Mouse (Mus musculus) forelimb bud, embryonic 11.5 days (tissue): ENCODE measurements at regions not wholly inside any gene's neighbourhood (a gene's known extent, or its start where the extent isn't known, plus 50 kb on each side); places are given as distances from the start of the nearest gene placed in this dataset.

Source experiments
- DNase-seq: peaks from one replicate; pipeline ENCODE4 v3.0.0-alpha.2; 2012; ENCODE audit warnings: low read depth, low spot score

DNA sequence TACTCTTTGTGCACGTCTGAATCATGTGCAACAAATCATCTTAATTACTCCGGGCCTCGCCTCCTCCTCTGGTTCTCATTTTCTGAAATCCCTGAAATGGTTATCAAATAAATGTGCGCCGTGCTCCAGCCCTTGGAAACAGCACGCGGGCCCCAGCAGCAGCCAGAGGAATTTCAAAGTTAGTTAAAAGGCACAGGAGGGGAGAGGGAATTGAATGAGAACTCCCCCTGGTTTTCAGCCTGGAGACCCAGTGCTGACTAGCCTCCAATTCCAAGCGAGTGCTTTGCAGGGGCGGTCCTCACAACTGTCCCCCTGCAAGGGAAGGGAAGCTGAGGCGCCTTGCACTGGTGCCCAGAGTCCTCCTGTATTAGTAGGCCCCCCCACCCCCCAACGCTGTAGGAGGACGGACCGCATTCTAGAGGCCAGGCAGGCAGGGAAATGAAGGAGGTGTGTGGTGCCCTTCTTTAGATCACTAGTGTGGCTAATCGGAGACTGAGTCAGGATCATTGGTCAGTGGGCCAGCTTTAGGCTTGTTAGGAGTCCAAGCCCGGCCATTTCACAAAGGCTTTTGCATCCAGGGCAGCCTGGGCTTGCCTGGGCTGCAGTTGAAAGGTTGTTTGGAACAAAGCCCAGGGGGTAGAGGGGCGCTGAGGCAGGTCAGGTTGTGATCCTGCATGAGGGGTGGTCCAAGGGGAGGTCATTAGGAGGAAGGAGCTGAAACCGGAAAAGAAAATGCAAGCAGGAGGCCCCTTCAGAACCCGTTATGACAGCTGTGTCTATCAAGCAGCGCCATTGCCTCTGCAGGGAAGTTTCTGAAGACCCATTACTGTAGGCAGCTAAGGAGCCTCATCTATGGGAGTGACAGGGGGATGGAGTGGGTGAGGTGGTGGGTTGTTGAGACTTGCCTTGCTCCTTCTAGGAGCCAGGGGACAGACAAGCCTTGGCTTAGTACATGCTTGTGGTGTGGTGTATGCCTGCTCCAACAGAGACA is 80.3 kb upstream of the Igfbp7 start:
- DNase-seq = peak; percentile 68

DNA sequence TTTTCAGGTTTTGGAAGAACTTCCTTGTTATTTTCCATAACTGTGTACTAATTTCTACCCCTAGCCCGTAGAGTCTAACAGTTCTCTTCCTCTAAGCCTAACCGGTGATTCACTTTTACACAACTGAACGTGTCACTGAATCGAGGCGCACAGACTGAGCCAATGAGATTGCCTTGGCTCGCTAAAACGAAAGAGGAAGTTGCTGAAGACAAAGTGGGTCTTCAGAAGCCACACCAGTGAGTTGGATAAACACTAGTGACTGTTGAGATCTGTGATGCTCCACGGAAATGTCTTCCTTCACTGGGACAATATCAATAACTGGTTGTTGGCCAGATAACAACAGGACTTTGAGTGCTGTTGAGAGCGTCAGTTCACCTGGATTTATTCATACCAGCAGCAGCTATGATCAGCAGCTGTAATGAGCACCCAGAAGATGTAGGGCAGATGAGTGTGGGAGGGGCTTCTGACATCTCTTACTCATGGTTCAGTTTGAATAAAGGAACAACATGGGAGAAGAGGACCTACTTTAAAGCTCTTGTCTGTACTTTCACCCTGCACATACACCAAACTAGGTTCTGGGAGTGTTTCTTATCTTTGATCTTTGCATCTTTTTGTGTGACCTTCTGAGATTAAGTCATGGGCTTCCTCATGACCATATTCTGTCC is 75.3 kb upstream of the Igfbp7 start:
- no peak for DNase-seq

DNA sequence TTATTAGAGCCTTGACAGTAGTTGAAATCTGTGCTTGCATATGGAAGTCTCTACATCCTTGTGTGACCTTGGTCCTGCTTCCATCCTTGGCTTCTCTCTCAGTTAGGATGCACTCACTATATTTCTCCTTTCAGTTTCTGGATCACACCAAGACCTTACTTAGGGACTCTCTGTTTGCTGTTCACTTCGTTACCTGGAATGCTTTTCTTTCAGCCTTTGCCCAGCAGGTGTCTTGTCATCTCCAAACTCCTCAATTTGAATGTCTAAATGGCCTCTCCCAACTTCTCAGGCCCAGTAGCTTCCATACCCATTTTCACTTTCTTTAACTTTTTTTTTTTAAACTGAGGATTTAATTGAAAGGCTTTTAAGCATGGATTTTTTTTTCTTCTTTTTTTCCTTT is 74.0 kb upstream of the Igfbp7 start:
- DNase-seq = no peak

DNA sequence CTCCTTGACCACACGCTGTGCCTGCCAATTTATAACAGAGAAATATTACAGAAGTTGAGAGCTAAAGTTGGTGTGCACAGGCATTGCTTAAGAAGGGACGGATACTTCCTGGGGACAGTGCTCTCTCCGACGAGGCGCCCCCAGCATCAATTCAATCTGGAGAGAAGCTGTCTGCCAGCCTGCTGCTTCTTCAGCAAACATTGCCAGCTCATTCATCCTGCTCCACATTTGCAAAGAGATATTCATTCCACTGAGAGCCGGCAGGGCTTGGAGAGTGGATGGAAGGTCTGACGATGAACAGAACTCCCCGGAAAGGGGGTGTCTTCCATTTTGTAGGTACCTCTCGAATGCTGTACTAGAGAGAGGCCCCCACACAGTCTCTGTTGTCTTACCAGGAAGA is 70.0 kb upstream of the Igfbp7 start:
- DNase-seq = no peak

DNA sequence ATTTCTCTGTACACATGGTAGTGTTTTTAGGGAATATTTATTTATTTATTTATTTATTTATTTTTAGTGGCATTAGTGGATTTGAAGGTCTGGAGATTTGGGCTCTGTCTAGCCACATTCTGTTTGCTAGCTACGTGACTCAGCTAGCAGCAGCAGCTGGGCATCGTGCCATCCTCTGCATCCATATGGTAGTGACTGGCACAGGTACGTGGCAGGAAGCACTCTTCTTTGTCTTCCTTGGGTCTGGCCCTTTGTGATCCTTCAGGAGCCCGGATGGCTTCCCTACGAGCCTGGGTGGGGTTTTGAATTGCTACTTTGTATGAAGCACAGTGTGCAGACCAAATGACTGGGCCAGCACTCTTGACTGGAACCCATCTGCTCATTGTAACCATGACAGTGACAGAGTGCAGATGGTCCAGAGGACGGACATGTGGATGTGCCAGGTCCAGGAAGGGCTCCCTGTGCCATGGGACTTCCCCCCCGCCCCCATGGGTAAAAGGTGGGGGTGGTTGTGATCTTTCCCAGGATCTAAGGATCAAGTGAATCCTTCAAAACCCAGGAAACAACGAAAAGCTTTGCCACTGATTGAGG is 66.2 kb upstream of the Igfbp7 start:
- no peak for DNase-seq

DNA sequence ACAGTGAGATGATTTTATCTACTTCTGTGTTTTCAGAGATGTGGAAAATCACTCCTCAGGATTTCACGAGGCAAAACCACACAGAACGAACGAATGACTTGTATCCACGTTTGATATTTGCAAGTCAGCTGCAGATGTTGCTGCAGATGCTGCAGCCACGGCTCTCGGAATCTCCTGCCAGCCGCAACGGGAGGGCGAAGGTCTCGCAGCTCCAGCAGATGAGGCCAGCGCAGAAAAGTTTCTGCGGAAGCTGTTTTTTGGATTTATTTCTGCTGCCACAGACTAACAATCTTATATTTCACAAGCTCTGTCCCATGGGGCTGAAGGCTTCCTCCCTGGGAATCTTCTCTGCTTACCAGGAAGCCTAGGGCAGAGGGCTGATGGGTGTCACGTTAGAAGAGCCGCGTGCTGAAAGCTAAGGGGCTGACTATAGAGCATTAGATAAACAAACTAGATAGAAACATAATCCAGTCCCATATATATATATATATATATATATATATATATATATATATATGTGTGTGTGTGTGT is 61.5 kb upstream of the Igfbp7 start:
- DNase-seq = no peak

DNA sequence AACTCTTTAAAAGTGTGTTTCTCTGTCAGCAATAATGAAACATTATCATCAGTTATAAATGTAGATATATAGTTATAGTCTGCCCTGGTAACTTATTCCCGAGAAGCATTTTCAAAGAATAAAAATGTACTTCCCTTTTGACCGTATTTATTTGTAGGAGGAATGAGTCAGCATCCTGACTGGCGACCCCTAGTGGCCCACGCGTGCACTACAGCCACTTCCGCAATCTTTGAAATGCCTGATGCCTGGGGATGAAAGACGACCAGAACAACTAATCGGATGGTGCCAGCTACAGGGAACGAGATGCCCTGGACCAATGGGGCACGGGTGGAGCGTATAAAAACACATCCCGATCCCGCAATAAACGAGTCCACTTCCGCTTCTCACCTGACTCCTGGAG is 60.6 kb upstream of the Igfbp7 start:
- DNase-seq = peak; percentile 11

DNA sequence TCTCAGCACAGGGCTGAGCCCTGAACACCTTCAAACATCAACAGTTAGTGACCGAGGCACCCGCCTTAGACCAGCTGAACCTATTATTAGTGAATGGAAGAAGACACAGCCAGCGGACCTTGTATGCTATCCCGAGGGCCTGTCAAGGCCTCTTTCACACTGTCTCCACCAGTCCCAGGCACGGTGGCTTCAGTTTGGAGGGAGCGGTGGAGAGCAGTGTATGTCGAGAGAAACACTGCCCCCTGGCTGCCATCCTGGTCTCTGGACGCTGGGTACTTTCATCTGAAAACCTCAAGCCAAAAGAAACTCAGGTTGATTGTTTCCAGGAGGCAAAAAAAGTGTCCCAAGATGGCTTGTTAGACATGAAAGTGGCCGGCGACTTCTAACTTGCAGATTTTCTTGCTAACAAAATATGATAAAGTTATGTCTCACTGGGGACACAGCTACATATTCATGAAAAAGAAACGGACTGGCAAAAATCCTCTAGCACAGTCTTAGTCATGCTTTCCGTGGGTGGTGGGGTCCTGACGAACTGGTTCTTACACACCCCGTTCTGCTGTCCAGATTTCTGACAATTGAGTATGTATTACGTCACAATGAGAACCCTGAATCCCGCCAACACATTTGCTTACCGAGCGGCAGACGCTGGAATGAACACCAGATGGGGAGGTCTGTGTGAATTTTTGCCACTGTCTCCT is 57.2 kb upstream of the Igfbp7 start:
- DNase-seq = peak; percentile 65

DNA sequence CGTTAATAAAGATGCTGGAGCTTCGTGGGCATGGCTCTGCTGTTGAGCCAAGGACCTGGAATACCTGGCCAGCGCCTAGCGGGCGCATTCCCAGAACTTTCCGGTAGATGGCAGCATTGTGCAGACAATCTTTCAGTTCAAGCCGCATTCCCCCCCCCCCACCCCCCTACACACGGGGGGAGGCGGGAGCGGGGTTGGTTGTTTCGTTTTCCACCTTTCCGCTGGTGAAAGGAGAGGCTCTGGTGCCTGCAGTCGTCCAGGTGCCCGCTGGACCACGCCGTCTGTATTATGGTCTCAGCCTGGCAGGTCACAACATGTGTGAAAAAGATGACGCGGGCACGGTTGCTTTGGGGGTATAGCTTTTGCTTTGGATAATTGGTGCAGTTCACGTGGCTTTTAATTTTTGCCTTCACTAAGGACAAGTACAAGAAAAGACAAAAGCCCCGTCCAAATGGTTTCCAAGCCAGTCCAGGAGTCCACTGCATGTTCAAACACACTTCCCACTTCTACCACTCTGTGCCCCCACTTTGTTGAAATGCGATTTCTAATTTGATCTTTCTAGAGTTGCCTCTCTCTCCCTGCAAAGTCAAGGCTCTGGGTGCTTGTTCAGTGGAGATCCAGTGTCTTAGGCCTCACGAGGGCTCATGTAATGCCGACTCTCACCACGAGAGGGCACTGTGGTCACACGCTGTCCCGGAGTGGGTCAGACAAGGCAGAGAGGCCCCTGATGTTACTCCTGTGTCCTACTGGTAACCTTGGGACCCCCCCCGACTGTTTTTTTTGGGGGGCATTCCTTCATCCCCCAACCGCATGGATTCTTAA is 52.3 kb upstream of the Igfbp7 start:
- peak; percentile 95 for DNase-seq
